8 mouse cellular contexts compared by ENCODE assay signal in genomic region chrX:73921823-73922549, GRCm38 (mm10). TPM values are rescaled to one million over a fixed set of nuclear protein-coding genes. Genes with fewer than 3 reads are reported as not detected.
A peak's percentile ranks its signal among the peaks of the same experiment; 100 is the strongest.
DNase-seq lines count a peak whose midpoint lies in the region; ATAC-seq and TF ChIP-seq lines count a peak whose summit lies in the region.

Arhgap4 (minus strand) TSS chrX:73921870.
Naa10 (minus strand) TSS chrX:73921944.

- H3K27ac ChIP-seq in embryonic facial prominence, embryonic 12.5 days, result peak within 1 kb of the TSS; percentile 77
- H3K27ac ChIP-seq in kidney, adult 2 months (ENCODE audit: insufficient read depth, low read depth, low read length), result peak within 1 kb of the TSS; percentile 66
- H3K27ac ChIP-seq in limb, embryonic 12.5 days, result peak within 1 kb of the TSS; percentile 82
- H3K27ac ChIP-seq in midbrain, embryonic 15.5 days, result peak within 1 kb of the TSS; percentile 83

- peak; percentile 93 for DNase-seq in 3134 (ENCODE audit: extremely low read depth, insufficient read length, low spot score)
- peak; percentile 88 for DNase-seq in adrenal gland, postnatal 25 days
- DNase-seq in heart, adult 18-20 months, result peak; percentile 88 to 92
- DNase-seq in kidney, adult 2 months, result peak; percentile 93
- DNase-seq in spleen, postnatal 14 days (ENCODE audit: low spot score in 2 of 2), result peak; percentile 70 to 77

- no peak for TF ChIP-seq CTCF in kidney, adult 2 months (conservative IDR thresholded peaks at IDR 0.05; ENCODE audit: insufficient read depth, insufficient read length, low read depth, low read length)

- H3K36me3 ChIP-seq in embryonic facial prominence, embryonic 12.5 days, result peaks cover 10% of the 10 kb centered on the region; the same call in 1 of the 2 replicates
- H3K36me3 ChIP-seq in kidney, adult 2 months (ENCODE audit: control insufficient read depth, insufficient read depth, low read length), result no peaks in the 10 kb centered on the region
- H3K36me3 ChIP-seq in limb, embryonic 12.5 days, result peaks cover 28% of the 10 kb centered on the region
- no peaks in the 10 kb centered on the region for H3K36me3 ChIP-seq in midbrain, embryonic 15.5 days (replicated peaks)

- 17% methylated on average over 43 of the region's 43 CpGs for WGBS in embryonic facial prominence, embryonic 12.5 days
- 1% methylated on average over 43 of the region's 43 CpGs for WGBS in kidney, adult 2 months
- 18% methylated on average over 43 of the region's 43 CpGs for WGBS in limb, embryonic 12.5 days
- 25% methylated on average over 43 of the region's 43 CpGs for WGBS in midbrain, embryonic 15.5 days

- TF ChIP-seq POLR2A in kidney, adult 2 months (IDR thresholded peaks at IDR 0.05; ENCODE audit: low read depth, low read length), result no peak

- H3K9me3 ChIP-seq in embryonic facial prominence, embryonic 12.5 days, result no peaks in the 10 kb centered on the region
- no peaks in the 10 kb centered on the region for H3K9me3 ChIP-seq in limb, embryonic 12.5 days
- H3K9me3 ChIP-seq in midbrain, embryonic 15.5 days, result no peaks in the 10 kb centered on the region

- peak within 1 kb of the TSS; percentile 68 for H3K9ac ChIP-seq in embryonic facial prominence, embryonic 12.5 days
- H3K9ac ChIP-seq in limb, embryonic 12.5 days (replicated peaks), result peak within 1 kb of the TSS; percentile 73
- H3K9ac ChIP-seq in midbrain, embryonic 15.5 days, result peak within 1 kb of the TSS; percentile 63

- H3K27me3 ChIP-seq in embryonic facial prominence, embryonic 12.5 days, result no peaks in the 10 kb centered on the region
- no peaks in the 10 kb centered on the region for H3K27me3 ChIP-seq in kidney, adult 2 months (replicated peaks; ENCODE audit: control insufficient read depth, insufficient read depth, low read length)
- no peaks in the 10 kb centered on the region for H3K27me3 ChIP-seq in limb, embryonic 12.5 days
- no peaks in the 10 kb centered on the region for H3K27me3 ChIP-seq in midbrain, embryonic 15.5 days (replicated peaks)

- no peaks in the 10 kb centered on the region for H3K4me1 ChIP-seq in embryonic facial prominence, embryonic 12.5 days
- 0 out of 2 replicates have a peak, but pooled peaks cover 3% of the 10 kb centered on the region for H3K4me1 ChIP-seq in kidney, adult 2 months (ENCODE audit: control insufficient read depth, insufficient read depth, low read length)
- H3K4me1 ChIP-seq in limb, embryonic 12.5 days (replicated peaks), result no peaks in the 10 kb centered on the region
- H3K4me1 ChIP-seq in midbrain, embryonic 15.5 days, result peaks cover 8% of the 10 kb centered on the region

- peak; percentile 98 for ATAC-seq in embryonic facial prominence, embryonic 12.5 days (ENCODE audit: insufficient number of reproducible peaks, insufficient read depth, low FRiP score, low TSS enrichment)
- peak; percentile 95 for ATAC-seq in limb, embryonic 12.5 days (ENCODE audit: insufficient number of reproducible peaks, insufficient read depth, low FRiP score, low TSS enrichment, low read depth)
- ATAC-seq in midbrain, embryonic 15.5 days (replicated peaks), result peak; percentile 99

- peak within 1 kb of the TSS; percentile 62 for H3K4me2 ChIP-seq in embryonic facial prominence, embryonic 12.5 days (replicated peaks)
- peak within 1 kb of the TSS; percentile 65 for H3K4me2 ChIP-seq in limb, embryonic 12.5 days
- peak within 1 kb of the TSS; percentile 75 for H3K4me2 ChIP-seq in midbrain, embryonic 15.5 days

- peak within 1 kb of the TSS; percentile 51 for H3K4me3 ChIP-seq in embryonic facial prominence, embryonic 12.5 days
- peak within 1 kb of the TSS; percentile 84 for H3K4me3 ChIP-seq in kidney, adult 2 months (ENCODE audit: insufficient read depth, low read depth, low read length)
- peak within 1 kb of the TSS; percentile 56 for H3K4me3 ChIP-seq in limb, embryonic 12.5 days (replicated peaks)
- peak within 1 kb of the TSS; percentile 60 for H3K4me3 ChIP-seq in midbrain, embryonic 15.5 days

RNA-seq across cellular contexts. Expression of gene Arhgap4, which starts in this region (rescaled TPM):
- total RNA-seq in adrenal gland, postnatal 25 days (2021), result 3.3 and 4.9 TPM in 2 replicates
- 2.7 and 3.0 TPM in 2 replicates for polyA plus RNA-seq in embryonic facial prominence, embryonic 12.5 days (2016; fragmentation: Nextera tagmentation; extraction: Ambion mirVana)
- total RNA-seq in heart, adult 18-20 months (2021), result 1 to 10 TPM in 1 of 2 experiments, under 1 TPM in 1; 0.72 to 3.8 TPM
- polyA plus RNA-seq in kidney, adult 2 months (2012; rRNA removed), result 8.9 and 15.5 TPM in 2 replicates
- polyA plus RNA-seq in limb, embryonic 12.5 days (2016; fragmentation: Nextera tagmentation; extraction: Ambion mirVana), result 2.7 and 3.7 TPM in 2 replicates
- 4.0 and 4.6 TPM in 2 replicates for polyA plus RNA-seq in midbrain, embryonic 15.5 days (2015; fragmentation: Nextera tagmentation; extraction: Ambion mirVana)

RNA-seq across cellular contexts. Expression of gene Naa10, which starts in this region (rescaled TPM):
- total RNA-seq in adrenal gland, postnatal 25 days (2021), result 75.2 and 84.9 TPM in 2 replicates
- polyA plus RNA-seq in embryonic facial prominence, embryonic 12.5 days (2016; fragmentation: Nextera tagmentation; extraction: Ambion mirVana), result 136 and 147 TPM in 2 replicates
- total RNA-seq in heart, adult 18-20 months (2021), result 10 to 100 TPM; 56.6 to 58.6 TPM
- 61.3 and 69.7 TPM in 2 replicates for polyA plus RNA-seq in kidney, adult 2 months (2012; rRNA removed)
- polyA plus RNA-seq in limb, embryonic 12.5 days (2016; fragmentation: Nextera tagmentation; extraction: Ambion mirVana), result 158 and 159 TPM in 2 replicates
- polyA plus RNA-seq in midbrain, embryonic 15.5 days (2015; fragmentation: Nextera tagmentation; extraction: Ambion mirVana), result 84.8 and 86.9 TPM in 2 replicates

Comparison
In these comparisons a context has a peak if more than half of its experiments do, and no peak if none do; other contexts are left out.
1. Peak in every context shown above with its lines: DNase-seq, ATAC-seq, H3K4me3 ChIP-seq and H3K27ac ChIP-seq.